Mouse (Mus musculus) MEL (cell line): Measurements from ENCODE around the gene Sema6d. TPM values are rescaled to one million over a fixed set of nuclear protein-coding genes. Genes with fewer than 3 reads are reported as not detected.

Experiments
- DNase-seq: peaks from one replicate; pipeline ENCODE4 v3.0.0; 2011; ENCODE audit warnings: low read depth, low spot score
- H3K27ac ChIP-seq: 2 replicates; pipeline ENCODE4 v1.5.1; 2012; ENCODE audit warnings: low read depth, mild to moderate bottlenecking, control low read depth, low read length, moderate library complexity; ENCODE audit not compliant: control insufficient read depth
- H3K27me3 ChIP-seq, 2 experiments: fragments of 150-350 bp in 1 of 2; sonication (generic) in 1 of 2; 2 replicates each; pipeline ENCODE4 v1.6.1; 2012; ENCODE audit warnings: low read length in 2 of 2, mild to moderate bottlenecking in 2 of 2, improper control_type of control experiment in 1 of 2, moderate library complexity in 1 of 2; ENCODE audit not compliant: insufficient read depth in 2 of 2, control insufficient read depth in 1 of 2
- H3K36me3 ChIP-seq, 2 experiments: 2 replicates each; pipeline ENCODE4 v1.6.1; 2012 to 2014; ENCODE audit warnings: low read length in 2 of 2, improper control_type of control experiment in 1 of 2, inconsistent platforms in 1 of 2, mild to moderate bottlenecking in 1 of 2; ENCODE audit not compliant: insufficient read depth in 2 of 2, control insufficient read depth in 1 of 2
- H3K4me1 ChIP-seq, 2 experiments: fragments of 150-350 bp in 1 of 2; sonication (generic) in 1 of 2; 2 replicates each; pipeline ENCODE4 v1.6.1; 2012; ENCODE audit warnings: low read length in 2 of 2, improper control_type of control experiment in 1 of 2, mild to moderate bottlenecking in 1 of 2; ENCODE audit not compliant: insufficient read depth in 2 of 2, control insufficient read depth in 1 of 2
- H3K4me3 ChIP-seq, 2 experiments: fragments of 150-350 bp in 1 of 2; sonication (generic) in 1 of 2; 2 replicates each; pipeline ENCODE4 v1.5.1; 2012; ENCODE audit warnings: low read depth in 2 of 2, low read length in 2 of 2, mild to moderate bottlenecking in 2 of 2, moderate library complexity in 2 of 2, control low read depth in 1 of 2, improper control_type of control experiment in 1 of 2; ENCODE audit not compliant: control insufficient read depth in 1 of 2, insufficient read depth in 1 of 2
- H3K79me2 ChIP-seq: 2 replicates; pipeline ENCODE4 v1.6.1; 2012; ENCODE audit warnings: mild to moderate bottlenecking, low read length, moderate library complexity; ENCODE audit not compliant: control insufficient read depth, poor library complexity, insufficient read depth
- H3K9ac ChIP-seq: 2 replicates; pipeline ENCODE4 v1.6.1; 2012; ENCODE audit warnings: low read depth, mild to moderate bottlenecking, control low read depth, low read length, moderate library complexity; ENCODE audit not compliant: control insufficient read depth, poor library complexity, severe bottlenecking
- H3K9me3 ChIP-seq: fragments of 150-350 bp; sonication (generic); replicated peaks from 2 replicates; pipeline ENCODE4 v1.6.1; 2012; ENCODE audit warnings: mild to moderate bottlenecking, low read length, improper control_type of control experiment, moderate library complexity; ENCODE audit not compliant: insufficient read depth
- BHLHE40 ChIP-seq: IDR thresholded peaks from 2 replicates; pipeline ENCODE4 v1.6.1; 2012; ENCODE audit warnings: low read depth, mild to moderate bottlenecking, inconsistent platforms, low read length, improper control_type of control experiment, borderline replicate concordance
- CHD1 ChIP-seq: IDR thresholded peaks from 2 replicates; pipeline ENCODE4 v1.6.1; 2012; ENCODE audit warnings: low read depth, mild to moderate bottlenecking, inconsistent platforms, low read length, improper control_type of control experiment
- CTCF ChIP-seq, 3 experiments: IDR thresholded peaks in 2 of 3; conservative IDR thresholded peaks in 1 of 3; 2 replicates each; pipeline ENCODE4 v1.5.1; 2011 to 2012; ENCODE audit warnings: low read length in 3 of 3, low read depth in 2 of 3, mild to moderate bottlenecking in 2 of 3, improper control_type of control experiment in 1 of 3, inconsistent platforms in 1 of 3, mixed read lengths in 1 of 3, moderate library complexity in 1 of 3; ENCODE audit not compliant: control insufficient read depth in 1 of 3, insufficient read depth in 1 of 3, poor library complexity in 1 of 3, severe bottlenecking in 1 of 3
- E2F4 ChIP-seq: IDR thresholded peaks from 2 replicates; pipeline ENCODE4 v1.6.1; 2011; ENCODE audit warnings: low read depth, low read length, improper control_type of control experiment, borderline replicate concordance
- EP300 ChIP-seq, 2 experiments: IDR thresholded peaks; 2 replicates each; pipeline ENCODE4 v1.6.1; 2011; ENCODE audit warnings: improper control_type of control experiment in 2 of 2, low read length in 2 of 2, low read depth in 1 of 2, mild to moderate bottlenecking in 1 of 2
- ETS1 ChIP-seq: IDR thresholded peaks from 2 replicates; pipeline ENCODE4 v1.6.1; 2012; ENCODE audit warnings: low read depth, mild to moderate bottlenecking, inconsistent platforms, low read length, improper control_type of control experiment, moderate library complexity
- POLR2A ChIP-seq, 2 experiments: IDR thresholded peaks; 2 replicates each; pipeline ENCODE4 v1.6.1; 2011 to 2012; ENCODE audit warnings: low read length in 2 of 2, mild to moderate bottlenecking in 2 of 2, control low read depth in 1 of 2, improper control_type of control experiment in 1 of 2, low read depth in 1 of 2, moderate library complexity in 1 of 2; ENCODE audit not compliant: control insufficient read depth in 1 of 2, insufficient read depth in 1 of 2, poor library complexity in 1 of 2
- POLR2AphosphoS5 ChIP-seq: IDR thresholded peaks from 2 replicates; pipeline ENCODE4 v1.6.1; 2012; ENCODE audit warnings: low read depth, borderline replicate concordance, mild to moderate bottlenecking, inconsistent platforms, low read length, moderate library complexity, mixed read lengths
- RCOR1 ChIP-seq: IDR thresholded peaks from 2 replicates; pipeline ENCODE4 v1.6.1; 2012; ENCODE audit warnings: low read depth, mild to moderate bottlenecking, inconsistent platforms, low read length, improper control_type of control experiment
- SIN3A ChIP-seq: IDR thresholded peaks from 2 replicates; pipeline ENCODE4 v1.6.1; 2012; ENCODE audit warnings: low read length, improper control_type of control experiment, inconsistent platforms
- TBP ChIP-seq: IDR thresholded peaks from 2 replicates; pipeline ENCODE4 v1.8.0; 2011; ENCODE audit warnings: low read depth, low read length, improper control_type of control experiment
- ZMIZ1 ChIP-seq: IDR thresholded peaks from 2 replicates; pipeline ENCODE4 v1.6.1; 2012; ENCODE audit warnings: low read depth, mild to moderate bottlenecking, inconsistent platforms, low read length, improper control_type of control experiment, moderate library complexity
- polyA plus RNA-seq, 2 experiments: library from polyadenylated mRNA; stranded (reverse) in 1 of 2; unstranded in 1 of 2; fragments of >175 nt in 1 of 2; fragments of >200 nt in 1 of 2; gene quantifications; 2 replicates each; pipeline versions ENCODE4 v1.2.1 to v1.2.4; 2012; ENCODE audit warnings: low replicate concordance in 2 of 2, low read depth in 1 of 2; ENCODE audit not compliant: insufficient read length in 2 of 2, insufficient read depth in 1 of 2, missing spikeins in 1 of 2
- total RNA-seq: library from RNA; depleted of rRNA; stranded (reverse); fragments of 300-350 nt; gene quantifications from 2 replicates; pipeline ENCODE4 v1.2.3, GENCODE M21; 2012

Sema6d gene
- total and polyA plus RNA-seq, 3 experiments: not detected

- no peaks in the 10 kb centered on the region for H3K79me2 ChIP-seq
- H3K36me3 ChIP-seq: no peaks in the 10 kb centered on the region
- H3K4me1 ChIP-seq: no peaks in the 10 kb centered on the region
- TF ChIP-seq RCOR1 (no peak), EP300 (IDR thresholded peaks at IDR 0.05; ENCODE audit: low read depth in 1 of 2, low read length in 2 of 2) (no peak), E2F4 (no peak)
- TF ChIP-seq, all 39 proteins: peak for 0
- Histone ChIP-seq H3K27ac (no peak overlapping the region), H3K9me3 (no peaks in the 10 kb centered on the region), H3K27me3 (no peaks in the 10 kb centered on the region), H3K4me3 (no peak overlapping the region), H3K9ac (no peak overlapping the region)
- no peak for DNase-seq
Measured at GRCm38 (mm10) chr2:124617440-124617839, 527.7 kb downstream of the Sema6d start.

DNA sequence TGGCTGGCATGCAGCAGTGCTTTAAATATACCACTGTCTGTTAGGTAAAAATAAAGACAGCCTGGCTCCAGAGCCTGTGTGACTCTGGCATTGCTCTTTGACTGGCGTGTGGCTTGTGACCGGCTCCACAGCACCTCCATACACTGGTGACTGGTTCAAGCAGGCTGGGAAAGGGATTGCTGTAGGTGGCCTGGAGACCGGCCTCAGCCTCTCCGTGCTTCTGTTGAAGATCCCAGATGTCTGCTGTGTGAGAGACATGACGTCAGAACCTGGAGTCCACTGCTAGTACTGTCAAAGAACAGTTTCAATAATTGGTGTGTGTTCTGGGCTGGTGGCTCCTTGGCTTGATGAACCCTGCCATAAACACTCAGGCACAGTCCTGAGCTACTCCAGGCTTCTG is 528.3 kb downstream of the Sema6d start:
- no peak for DNase-seq
- Histone ChIP-seq H3K27ac (no peak overlapping the region), H3K9ac (no peak overlapping the region), H3K4me1 (no peaks in the 10 kb centered on the region), H3K27me3 (no peaks in the 10 kb centered on the region), H3K9me3 (no peaks in the 10 kb centered on the region), H3K79me2 (no peaks in the 10 kb centered on the region), H3K4me3 (no peak overlapping the region), H3K36me3 (no peaks in the 10 kb centered on the region)
- TF ChIP-seq POLR2A (IDR thresholded peaks at IDR 0.05; ENCODE audit: control insufficient read depth in 1 of 2, insufficient read depth in 1 of 2, low read depth in 1 of 2, low read length in 2 of 2, poor library complexity in 1 of 2): no peak
- no peak for TF ChIP-seq RCOR1
- no peak for TF ChIP-seq ETS1
- TF ChIP-seq BHLHE40: no peak
- TF ChIP-seq TBP: no peak
- TF ChIP-seq POLR2AphosphoS5: no peak
- no peak for TF ChIP-seq SIN3A
- TF ChIP-seq ZMIZ1: no peak
- no peak for TF ChIP-seq CHD1
- TF ChIP-seq, all 39 proteins: peak for 0

- no peaks in the 10 kb centered on the region for H3K4me1 ChIP-seq
- H3K36me3 ChIP-seq: no peaks in the 10 kb centered on the region
- no peak overlapping the region for H3K9ac ChIP-seq
- TF ChIP-seq CTCF (IDR thresholded peaks at IDR 0.05 in 2 of 3, conservative IDR thresholded peaks at IDR 0.05 in 1 of 3; ENCODE audit: control insufficient read depth in 1 of 3, insufficient read depth in 1 of 3, low read depth in 2 of 3, low read length in 3 of 3, poor library complexity in 1 of 3, severe bottlenecking in 1 of 3): no peak
- DNase-seq: no peak
- H3K27ac ChIP-seq: no peak overlapping the region
- H3K79me2 ChIP-seq: no peaks in the 10 kb centered on the region
- no peaks in the 10 kb centered on the region for H3K9me3 ChIP-seq
- no peaks in the 10 kb centered on the region for H3K27me3 ChIP-seq
- H3K4me3 ChIP-seq: no peak overlapping the region
Measured at GRCm38 (mm10) chr2:124618526-124619219, 528.9 kb downstream of the Sema6d start.
